Mouse (Mus musculus): ENCODE results near the gene Ubap1l. TPM values are rescaled to one million over a fixed set of nuclear protein-coding genes. Genes with fewer than 3 reads are reported as not detected.
A peak's percentile ranks its signal among the peaks of the same experiment; 100 is the strongest.

Gene Ubap1l
- polyA plus RNA-seq (2014; fragmentation: Nextera tagmentation; extraction: Ambion mirVana) = 0.37 and 0.82 TPM in 2 replicates

- no peak within 1 kb of the TSS for H3K4me2 ChIP-seq (ENCODE audit: low read depth)
- peaks cover 9% of the 10 kb centered on the region for H3K36me3 ChIP-seq (ENCODE audit: control insufficient read depth, insufficient read depth, low read length)
- no peak for ATAC-seq (ENCODE audit: insufficient read depth, low FRiP score, low TSS enrichment)
- H3K27ac ChIP-seq (ENCODE audit: low read depth, low read length) = no peak within 1 kb of the TSS
- no peak within 1 kb of the TSS for H3K9ac ChIP-seq (ENCODE audit: low read length)
- WGBS = 93% methylated on average over 16 of the region's 16 CpGs
- H3K4me3 ChIP-seq (ENCODE audit: low read depth, low read length) = no peak within 1 kb of the TSS
- DNase-seq (ENCODE audit: low spot score) = no peak
- 0 out of 2 replicates have a peak, but pooled peaks cover 2% of the 10 kb centered on the region for H3K4me1 ChIP-seq (ENCODE audit: control insufficient read depth, insufficient read depth, low read length)
- no peaks in the 10 kb centered on the region for H3K27me3 ChIP-seq (ENCODE audit: control insufficient read depth, insufficient read depth, low read length)
- H3K9me3 ChIP-seq (ENCODE audit: control insufficient read depth, low read length) = no peaks in the 10 kb centered on the region
Measured at GRCm38 (mm10) chr9:65360641-65361448, at the start of gene Ubap1l. TSS of gene Ubap1l (plus strand) at chr9:65361041.

DNA sequence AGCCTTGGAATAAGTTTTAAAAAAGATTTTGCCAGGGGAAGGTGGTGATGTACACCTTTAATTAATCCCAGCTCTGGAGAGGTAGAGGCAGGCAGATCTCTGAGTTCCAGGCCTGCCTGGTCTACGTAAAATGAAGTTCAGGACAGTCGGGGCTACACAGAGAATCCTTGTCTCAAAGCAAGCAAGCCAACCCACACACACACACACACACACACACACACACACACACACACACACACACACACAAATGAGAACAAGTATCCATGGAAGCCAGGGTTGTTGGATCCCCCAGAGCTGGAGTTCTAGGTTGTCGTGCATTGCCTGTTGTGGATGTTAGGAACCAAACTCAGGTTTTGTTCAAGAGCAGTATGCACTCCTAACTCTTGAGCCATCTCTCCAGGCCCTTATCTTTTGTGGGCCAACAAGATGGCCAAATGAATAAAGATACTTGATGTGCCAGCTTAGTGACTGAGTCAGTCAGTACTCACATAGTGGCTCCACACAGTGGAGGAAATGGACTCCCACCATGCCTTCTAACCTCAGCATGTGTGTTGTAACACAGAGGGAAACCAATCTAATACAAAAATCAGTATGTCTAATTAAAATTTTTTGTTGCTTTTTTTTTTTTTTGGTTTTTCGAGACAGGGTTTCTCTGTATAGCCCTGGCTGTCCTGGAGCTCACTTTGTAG lies 48.0 kb upstream of the Ubap1l start:
- Histone ChIP-seq H3K9me3 (ENCODE audit: control insufficient read depth, low read length) (no peaks in the 10 kb centered on the region), H3K4me1 (ENCODE audit: control insufficient read depth, insufficient read depth, low read length) (no peaks in the 10 kb centered on the region), H3K27me3 (ENCODE audit: control insufficient read depth, insufficient read depth, low read length) (no peaks in the 10 kb centered on the region), H3K4me2 (ENCODE audit: low read depth) (no peak overlapping the region), H3K4me3 (ENCODE audit: low read depth, low read length) (no peak overlapping the region), H3K9ac (ENCODE audit: low read length) (no peak overlapping the region), H3K27ac (ENCODE audit: low read depth, low read length) (no peak overlapping the region), H3K36me3 (ENCODE audit: control insufficient read depth, insufficient read depth, low read length) (peaks cover 9% of the 10 kb centered on the region)
- ATAC-seq (ENCODE audit: insufficient read depth, low FRiP score, low TSS enrichment) (no peak), DNase-seq (ENCODE audit: low spot score) (peak; percentile 12)
- WGBS = 97% methylated on average over 4 of the region's 4 CpGs

GRCm38 (mm10) chr9:65313846-65314245 lies 47.0 kb upstream of the Ubap1l start:
- WGBS = 100% methylated on average over 1 of the region's 1 CpGs
- ATAC-seq (ENCODE audit: insufficient read depth, low FRiP score, low TSS enrichment) (no peak), DNase-seq (ENCODE audit: low spot score) (no peak)
- Histone ChIP-seq H3K9ac (ENCODE audit: low read length) (no peak overlapping the region), H3K4me2 (ENCODE audit: low read depth) (no peak overlapping the region), H3K9me3 (ENCODE audit: control insufficient read depth, low read length) (no peaks in the 10 kb centered on the region), H3K4me1 (ENCODE audit: control insufficient read depth, insufficient read depth, low read length) (no peaks in the 10 kb centered on the region), H3K27ac (ENCODE audit: low read depth, low read length) (no peak overlapping the region), H3K27me3 (ENCODE audit: control insufficient read depth, insufficient read depth, low read length) (no peaks in the 10 kb centered on the region), H3K4me3 (ENCODE audit: low read depth, low read length) (no peak overlapping the region), H3K36me3 (ENCODE audit: control insufficient read depth, insufficient read depth, low read length) (peaks cover 9% of the 10 kb centered on the region)

DNA sequence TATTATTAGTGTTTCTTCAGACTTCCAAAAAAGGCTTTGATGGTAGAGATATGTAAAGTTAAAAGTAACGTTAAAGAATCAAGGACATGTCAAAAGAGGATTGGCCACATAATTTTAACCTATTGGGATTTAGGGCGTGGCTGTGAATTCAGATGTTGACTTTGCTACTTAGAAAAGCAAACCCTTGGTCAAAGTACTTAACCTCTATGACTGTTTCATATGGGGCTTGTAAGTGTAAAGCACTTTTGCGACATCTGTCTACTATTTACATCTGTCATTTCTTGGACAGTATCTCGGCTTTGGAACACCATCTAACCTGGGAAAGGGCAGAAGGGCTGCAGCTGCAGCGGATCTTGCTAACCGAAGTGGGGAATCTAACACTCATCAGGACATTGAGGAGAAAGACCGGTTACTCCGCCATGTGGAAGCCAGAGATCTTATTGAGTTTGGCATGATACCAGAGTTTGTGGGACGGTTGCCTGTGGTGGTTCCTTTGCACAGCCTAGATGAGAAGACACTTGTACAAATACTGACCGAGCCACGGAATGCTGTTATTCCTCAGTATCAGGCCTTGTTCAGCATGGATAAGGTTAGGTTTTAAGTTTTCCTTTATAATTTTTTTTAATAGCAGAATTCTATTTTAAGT lies 38.5 kb upstream of the Ubap1l start:
- Histone ChIP-seq H3K36me3 (ENCODE audit: control insufficient read depth, insufficient read depth, low read length) (peaks cover 8% of the 10 kb centered on the region), H3K4me3 (ENCODE audit: low read depth, low read length) (no peak overlapping the region), H3K9ac (ENCODE audit: low read length) (no peak overlapping the region), H3K27me3 (ENCODE audit: control insufficient read depth, insufficient read depth, low read length) (no peaks in the 10 kb centered on the region), H3K4me1 (ENCODE audit: control insufficient read depth, insufficient read depth, low read length) (no peaks in the 10 kb centered on the region), H3K9me3 (ENCODE audit: control insufficient read depth, low read length) (no peaks in the 10 kb centered on the region), H3K27ac (ENCODE audit: low read depth, low read length) (no peak overlapping the region), H3K4me2 (ENCODE audit: low read depth) (no peak overlapping the region)
- 92% methylated on average over 11 of the region's 11 CpGs for WGBS
- DNase-seq (ENCODE audit: low spot score) (no peak), ATAC-seq (ENCODE audit: insufficient read depth, low FRiP score, low TSS enrichment) (no peak)

DNA sequence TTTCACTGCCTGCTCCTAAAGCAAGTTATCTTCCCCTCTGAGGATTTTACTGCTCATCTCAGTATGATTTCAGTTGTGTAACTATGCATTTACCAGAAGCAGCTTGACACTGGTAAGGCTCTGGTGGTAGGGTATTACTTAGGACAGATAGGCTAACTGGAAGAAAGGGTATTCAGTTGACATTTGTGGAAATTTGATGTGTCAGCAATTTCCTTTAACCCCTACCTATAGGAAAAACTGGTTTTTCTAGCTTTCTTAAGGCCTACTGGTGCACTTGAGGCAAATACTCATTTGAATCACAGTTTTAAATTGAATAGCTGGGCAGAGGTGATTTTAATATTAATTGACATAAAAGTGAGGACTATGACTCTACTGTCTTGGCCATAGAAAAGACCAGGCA lies 34.9 kb upstream of the Ubap1l start:
- Histone ChIP-seq H3K4me1 (ENCODE audit: control insufficient read depth, insufficient read depth, low read length) (no peaks in the 10 kb centered on the region), H3K27ac (ENCODE audit: low read depth, low read length) (no peak overlapping the region), H3K9me3 (ENCODE audit: control insufficient read depth, low read length) (no peaks in the 10 kb centered on the region), H3K4me2 (ENCODE audit: low read depth) (no peak overlapping the region), H3K27me3 (ENCODE audit: control insufficient read depth, insufficient read depth, low read length) (no peaks in the 10 kb centered on the region), H3K9ac (ENCODE audit: low read length) (no peak overlapping the region), H3K4me3 (ENCODE audit: low read depth, low read length) (no peak overlapping the region), H3K36me3 (ENCODE audit: control insufficient read depth, insufficient read depth, low read length) (peaks cover 11% of the 10 kb centered on the region)
- ATAC-seq (ENCODE audit: insufficient read depth, low FRiP score, low TSS enrichment) = no peak
- DNase-seq (ENCODE audit: low spot score) = no peak

DNA sequence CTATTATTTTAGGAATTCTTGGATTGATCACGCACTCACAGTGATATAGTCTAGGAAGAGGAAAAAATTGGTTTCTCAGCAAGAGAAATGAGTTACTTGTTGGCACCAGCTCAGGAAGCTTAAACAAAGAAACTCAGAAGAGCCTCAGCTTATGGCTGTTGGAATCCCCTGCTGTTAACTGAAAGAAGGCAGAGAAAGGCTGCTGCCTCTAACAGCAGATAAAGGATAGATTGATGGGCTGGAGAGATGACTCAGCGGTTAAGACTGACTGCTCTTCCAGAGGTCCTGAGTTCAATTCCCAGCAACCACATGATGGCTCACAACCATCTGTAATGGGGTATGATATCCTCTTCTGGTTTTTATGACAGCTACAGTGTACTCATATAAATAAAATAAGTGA lies 33.5 kb upstream of the Ubap1l start:
- H3K36me3 ChIP-seq (ENCODE audit: control insufficient read depth, insufficient read depth, low read length) = peaks cover 11% of the 10 kb centered on the region
- 91% methylated on average over 2 of the region's 2 CpGs for WGBS
- no peak for ATAC-seq (ENCODE audit: insufficient read depth, low FRiP score, low TSS enrichment)

GRCm38 (mm10) chr9:65333958-65334357 lies 26.9 kb upstream of the Ubap1l start:
- H3K4me1 ChIP-seq (ENCODE audit: control insufficient read depth, insufficient read depth, low read length) = no peaks in the 10 kb centered on the region
- H3K27me3 ChIP-seq (ENCODE audit: control insufficient read depth, insufficient read depth, low read length) = no peaks in the 10 kb centered on the region
- H3K4me2 ChIP-seq (ENCODE audit: low read depth) = no peak overlapping the region
- 83% methylated on average over 5 of the region's 5 CpGs for WGBS
- H3K27ac ChIP-seq (ENCODE audit: low read depth, low read length) = no peak overlapping the region
- H3K4me3 ChIP-seq (ENCODE audit: low read depth, low read length) = no peak overlapping the region
- DNase-seq (ENCODE audit: low spot score) (no peak), ATAC-seq (ENCODE audit: insufficient read depth, low FRiP score, low TSS enrichment) (no peak)
- H3K36me3 ChIP-seq (ENCODE audit: control insufficient read depth, insufficient read depth, low read length) = no peaks in the 10 kb centered on the region
- no peak overlapping the region for H3K9ac ChIP-seq (ENCODE audit: low read length)
- no peaks in the 10 kb centered on the region for H3K9me3 ChIP-seq (ENCODE audit: control insufficient read depth, low read length)

More for the DNA sequence above, 33.5 kb upstream of the Ubap1l start:
- no peak overlapping the region for H3K4me3 ChIP-seq (ENCODE audit: low read depth, low read length)
- DNase-seq (ENCODE audit: low spot score) = no peak
- no peaks in the 10 kb centered on the region for H3K27me3 ChIP-seq (ENCODE audit: control insufficient read depth, insufficient read depth, low read length)
- no peak overlapping the region for H3K4me2 ChIP-seq (ENCODE audit: low read depth)
- H3K4me1 ChIP-seq (ENCODE audit: control insufficient read depth, insufficient read depth, low read length) = no peaks in the 10 kb centered on the region
- no peak overlapping the region for H3K27ac ChIP-seq (ENCODE audit: low read depth, low read length)
- H3K9me3 ChIP-seq (ENCODE audit: control insufficient read depth, low read length) = no peaks in the 10 kb centered on the region
- H3K9ac ChIP-seq (ENCODE audit: low read length) = no peak overlapping the region

- no peak overlapping the region for H3K27ac ChIP-seq (ENCODE audit: low read depth, low read length)
- H3K27me3 ChIP-seq (ENCODE audit: control insufficient read depth, insufficient read depth, low read length) = no peaks in the 10 kb centered on the region
- H3K9ac ChIP-seq (ENCODE audit: low read length) = no peak overlapping the region
- ATAC-seq (ENCODE audit: insufficient read depth, low FRiP score, low TSS enrichment) = no peak
- no peaks in the 10 kb centered on the region for H3K9me3 ChIP-seq (ENCODE audit: control insufficient read depth, low read length)
- no peak overlapping the region for H3K4me3 ChIP-seq (ENCODE audit: low read depth, low read length)
- no peaks in the 10 kb centered on the region for H3K4me1 ChIP-seq (ENCODE audit: control insufficient read depth, insufficient read depth, low read length)
- WGBS = 85% methylated on average over 4 of the region's 4 CpGs
- DNase-seq (ENCODE audit: low spot score) = no peak
- H3K36me3 ChIP-seq (ENCODE audit: control insufficient read depth, insufficient read depth, low read length) = no peaks in the 10 kb centered on the region
- no peak overlapping the region for H3K4me2 ChIP-seq (ENCODE audit: low read depth)
Measured at GRCm38 (mm10) chr9:65339146-65339545, 21.7 kb upstream of the Ubap1l start.
